37 mouse cellular contexts compared by ENCODE assay signal in the genomic region with DNA sequence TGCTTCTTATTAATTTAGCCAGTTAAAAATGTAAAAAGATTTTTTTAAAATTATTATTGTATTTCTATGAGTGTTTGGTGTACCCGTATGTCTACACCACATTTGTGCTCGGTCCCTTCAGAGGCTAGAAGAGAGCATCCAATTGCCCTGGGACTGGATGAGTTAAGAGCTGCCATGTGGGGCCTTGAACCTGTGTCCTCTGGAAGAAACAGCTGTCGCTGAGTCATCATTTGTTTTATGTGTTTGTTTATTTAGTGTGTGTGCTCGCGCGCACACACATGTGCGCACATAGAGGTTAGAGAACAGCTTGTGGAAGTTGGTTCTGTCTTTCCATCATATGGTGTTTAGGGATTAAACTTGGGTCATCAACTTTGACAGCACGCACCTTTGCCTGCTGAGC. TPM values are rescaled to one million over a fixed set of nuclear protein-coding genes. Genes with fewer than 3 reads are reported as not detected.
"Had no signal": no experiment of that assay in that cellular context is flagged by ENCODE, and none has a peak within 500 bp of the region (broad histone marks: within the 10 kb centered on the region; RNA-seq: fewer than 3 reads in every experiment).

No protein-coding gene starts in this region.

- ATAC-seq: hindbrain, embryonic 16.5 days; inflammation-experienced regulatory T-cells, adult 6 months; intestine, embryonic 15.5 days; intestine, postnatal 0 days; liver, postnatal 0 days had no signal

- H3K4me1 ChIP-seq: intestine, embryonic 15.5 days; limb, embryonic 12.5 days had no signal

- H3K9ac ChIP-seq: heart, embryonic 13.5 days; heart, embryonic 15.5 days; hindbrain, embryonic 12.5 days; hindbrain, embryonic 14.5 days; intestine, embryonic 15.5 days; limb, embryonic 12.5 days; liver, embryonic 13.5 days; liver, embryonic 15.5 days; liver, postnatal 0 days had no signal

- H3K36me3 ChIP-seq: intestine, embryonic 15.5 days had no signal

- H3K4me2 ChIP-seq: heart, embryonic 11.5 days; heart, embryonic 13.5 days; heart, embryonic 15.5 days; hindbrain, embryonic 12.5 days; hindbrain, embryonic 14.5 days; intestine, embryonic 15.5 days; limb, embryonic 12.5 days; liver, embryonic 13.5 days; liver, embryonic 15.5 days had no signal

- H3K27me3 ChIP-seq: heart, embryonic 13.5 days; heart, embryonic 15.5 days; hindbrain, embryonic 12.5 days; intestine, embryonic 15.5 days; limb, embryonic 12.5 days; liver, embryonic 13.5 days; liver, embryonic 15.5 days had no signal

- DNase-seq: gastrocnemius, adult 2 months; gastrocnemius, postnatal 10 days; gastrocnemius, postnatal 25 days; heart, adult 18-20 months; heart, postnatal 14 days; heart, postnatal 36 days; kidney, adult 18-20 months; kidney, adult 8-10 months; kidney, postnatal 10 days; kidney, postnatal 25 days; kidney, postnatal 4 days; liver; liver, embryonic 13.5 days; liver, postnatal 0 days had no signal

- H3K9me3 ChIP-seq: heart, embryonic 13.5 days; heart, embryonic 15.5 days; hindbrain, embryonic 10.5 days; hindbrain, embryonic 12.5 days; intestine, embryonic 15.5 days; limb, embryonic 10.5 days; limb, embryonic 12.5 days; liver, embryonic 13.5 days; liver, embryonic 15.5 days had no signal

- H3K4me3 ChIP-seq: gastrocnemius, adult 2 months; heart, embryonic 13.5 days; heart, embryonic 15.5 days; hindbrain, embryonic 10.5 days; hindbrain, embryonic 12.5 days; intestine, embryonic 15.5 days; layer of hippocampus, adult 2 months; left cerebral cortex, adult 2 months; limb, embryonic 10.5 days; limb, embryonic 12.5 days; liver, embryonic 13.5 days; liver, embryonic 15.5 days had no signal

- H3K27ac ChIP-seq: gastrocnemius, adult 2 months; heart, embryonic 13.5 days; heart, embryonic 15.5 days; hindbrain, embryonic 12.5 days; hindbrain, embryonic 14.5 days; intestine, embryonic 15.5 days; left cerebral cortex, adult 2 months; limb, embryonic 10.5 days; limb, embryonic 12.5 days; liver, embryonic 15.5 days had no signal

RNA-seq across cellular contexts. Expression of a gene that starts 53.2 kb away (rescaled TPM):
- total RNA-seq: gastrocnemius, adult 2 months; gastrocnemius, postnatal 10 days; gastrocnemius, postnatal 25 days; gastrocnemius, postnatal 4 days; granulocyte monocyte progenitor cell, adult 5-6 weeks; heart, adult 18-20 months; heart, adult 8-10 months; heart, postnatal 14 days; heart, postnatal 36 days; layer of hippocampus, adult 2 months; layer of hippocampus, postnatal 10 days; layer of hippocampus, postnatal 25 days; left cerebral cortex, adult 2 months; left cerebral cortex, postnatal 14 days; left cerebral cortex, postnatal 36 days had no signal
- polyA plus RNA-seq: hindbrain, embryonic 10.5 days; hindbrain, embryonic 12.5 days; hindbrain, embryonic 14.5 days; hindbrain, embryonic 16.5 days; intestine, embryonic 15.5 days; intestine, postnatal 0 days; kidney, embryonic 14.5 days; limb, embryonic 10.5 days; limb, embryonic 12.5 days; liver, embryonic 13.5 days had no signal
